Mouse (Mus musculus): ENCODE measurements around the gene Gm20605. TPM values are rescaled to one million over a fixed set of nuclear protein-coding genes. Genes with fewer than 3 reads are reported as not detected.

Gene Gm20605
- polyA plus RNA-seq, 1 experiment, result 5.4 TPM

- Histone ChIP-seq H3K4me1 (ENCODE audit: control insufficient read depth, insufficient read depth, low read length) (peaks cover 5% of the 10 kb centered on the region), H3K9me3 (replicated peaks; ENCODE audit: control insufficient read depth, insufficient read depth, low read length, poor library complexity, severe bottlenecking) (no peaks in the 10 kb centered on the region), H3K27me3 (ENCODE audit: control insufficient read depth, insufficient read depth, low read length, poor library complexity, severe bottlenecking) (no peaks in the 10 kb centered on the region), H3K4me3 (ENCODE audit: low read depth, low read length) (peak within 1 kb of the TSS; percentile 98), H3K36me3 (ENCODE audit: control insufficient read depth, insufficient read depth, low read length, poor library complexity, severe bottlenecking) (peaks cover 7% of the 10 kb centered on the region), H3K27ac (ENCODE audit: insufficient read depth, low read length) (peak within 1 kb of the TSS; percentile 83), H3K9ac (ENCODE audit: low read depth, poor library complexity, severe bottlenecking) (peak within 1 kb of the TSS; percentile 90)
- TF ChIP-seq EP300 (IDR thresholded peaks at IDR 0.05; ENCODE audit: insufficient read depth, low read depth, low read length) (no peak), POLR2A (IDR thresholded peaks at IDR 0.05; ENCODE audit: insufficient read depth, low read length) (peak; percentile 91)
Observed at GRCm38 (mm10) chr5:137600619-137601364, 28.2 kb upstream of the Gm20605 start, which contains the start of gene Mospd3. Mospd3 (minus strand) TSS chr5:137601058.

GRCm38 (mm10) chr5:137601365-137601729, 27.6 kb upstream of the Gm20605 start:
- Histone ChIP-seq H3K4me3 (ENCODE audit: low read depth, low read length) (peak overlapping the region; percentile 83), H3K9me3 (replicated peaks; ENCODE audit: control insufficient read depth, insufficient read depth, low read length, poor library complexity, severe bottlenecking) (no peaks in the 10 kb centered on the region), H3K36me3 (ENCODE audit: control insufficient read depth, insufficient read depth, low read length, poor library complexity, severe bottlenecking) (peaks cover 11% of the 10 kb centered on the region), H3K27ac (ENCODE audit: insufficient read depth, low read length) (peak overlapping the region; percentile 77), H3K4me1 (ENCODE audit: control insufficient read depth, insufficient read depth, low read length) (peaks cover 5% of the 10 kb centered on the region), H3K27me3 (ENCODE audit: control insufficient read depth, insufficient read depth, low read length, poor library complexity, severe bottlenecking) (no peaks in the 10 kb centered on the region), H3K9ac (ENCODE audit: low read depth, poor library complexity, severe bottlenecking) (peak overlapping the region; percentile 90)
- TF ChIP-seq EP300 (IDR thresholded peaks at IDR 0.05; ENCODE audit: insufficient read depth, low read depth, low read length) (no peak), POLR2A (IDR thresholded peaks at IDR 0.05; ENCODE audit: insufficient read depth, low read length) (no peak), CTCF (IDR thresholded peaks at IDR 0.05; ENCODE audit: low read depth, low read length) (no peak)

GRCm38 (mm10) chr5:137607860-137608653, 20.9 kb upstream of the Gm20605 start:
- no peaks in the 10 kb centered on the region for H3K27me3 ChIP-seq (ENCODE audit: control insufficient read depth, insufficient read depth, low read length, poor library complexity, severe bottlenecking)
- H3K9me3 ChIP-seq (replicated peaks; ENCODE audit: control insufficient read depth, insufficient read depth, low read length, poor library complexity, severe bottlenecking), result no peaks in the 10 kb centered on the region
- H3K9ac ChIP-seq (ENCODE audit: low read depth, poor library complexity, severe bottlenecking), result peak overlapping the region; percentile 62
- peak overlapping the region; percentile 44 for H3K27ac ChIP-seq (ENCODE audit: insufficient read depth, low read length)
- peaks cover 10% of the 10 kb centered on the region for H3K4me1 ChIP-seq (ENCODE audit: control insufficient read depth, insufficient read depth, low read length)
- H3K36me3 ChIP-seq (ENCODE audit: control insufficient read depth, insufficient read depth, low read length, poor library complexity, severe bottlenecking), result peaks cover 10% of the 10 kb centered on the region
- H3K4me3 ChIP-seq (ENCODE audit: low read depth, low read length), result peak overlapping the region; percentile 48
- TF ChIP-seq CTCF (IDR thresholded peaks at IDR 0.05; ENCODE audit: low read depth, low read length) (no peak), EP300 (IDR thresholded peaks at IDR 0.05; ENCODE audit: insufficient read depth, low read depth, low read length) (0 out of 2 replicates have a peak, but pooled peaks have one; percentile 10), POLR2A (IDR thresholded peaks at IDR 0.05; ENCODE audit: insufficient read depth, low read length) (no peak)

- H3K4me1 ChIP-seq (ENCODE audit: control insufficient read depth, insufficient read depth, low read length), result peaks cover 10% of the 10 kb centered on the region
Observed at GRCm38 (mm10) chr5:137608654-137609190, 20.3 kb upstream of the Gm20605 start.

GRCm38 (mm10) chr5:137609292-137609691, 19.7 kb upstream of the Gm20605 start:
- peak overlapping the region; percentile 62 for H3K27ac ChIP-seq (ENCODE audit: insufficient read depth, low read length)
- H3K27me3 ChIP-seq (ENCODE audit: control insufficient read depth, insufficient read depth, low read length, poor library complexity, severe bottlenecking), result no peaks in the 10 kb centered on the region
- no peaks in the 10 kb centered on the region for H3K9me3 ChIP-seq (replicated peaks; ENCODE audit: control insufficient read depth, insufficient read depth, low read length, poor library complexity, severe bottlenecking)
- peak overlapping the region; percentile 48 for H3K4me3 ChIP-seq (ENCODE audit: low read depth, low read length)
- TF ChIP-seq EP300 (IDR thresholded peaks at IDR 0.05; ENCODE audit: insufficient read depth, low read depth, low read length) (no peak), CTCF (IDR thresholded peaks at IDR 0.05; ENCODE audit: low read depth, low read length) (no peak), POLR2A (IDR thresholded peaks at IDR 0.05; ENCODE audit: insufficient read depth, low read length) (no peak)
- H3K9ac ChIP-seq (ENCODE audit: low read depth, poor library complexity, severe bottlenecking), result peak overlapping the region; percentile 62
- H3K36me3 ChIP-seq (ENCODE audit: control insufficient read depth, insufficient read depth, low read length, poor library complexity, severe bottlenecking), result peaks cover 8% of the 10 kb centered on the region
- H3K4me1 ChIP-seq (ENCODE audit: control insufficient read depth, insufficient read depth, low read length), result peaks cover 10% of the 10 kb centered on the region

More at GRCm38 (mm10) chr5:137608654-137609190, 20.3 kb upstream of the Gm20605 start:
- peaks cover 8% of the 10 kb centered on the region for H3K36me3 ChIP-seq (ENCODE audit: control insufficient read depth, insufficient read depth, low read length, poor library complexity, severe bottlenecking)
- peak overlapping the region; percentile 62 for H3K9ac ChIP-seq (ENCODE audit: low read depth, poor library complexity, severe bottlenecking)
- peak overlapping the region; percentile 48 for H3K4me3 ChIP-seq (ENCODE audit: low read depth, low read length)
- no peaks in the 10 kb centered on the region for H3K9me3 ChIP-seq (replicated peaks; ENCODE audit: control insufficient read depth, insufficient read depth, low read length, poor library complexity, severe bottlenecking)
- peak overlapping the region; percentile 62 for H3K27ac ChIP-seq (ENCODE audit: insufficient read depth, low read length)
- no peaks in the 10 kb centered on the region for H3K27me3 ChIP-seq (ENCODE audit: control insufficient read depth, insufficient read depth, low read length, poor library complexity, severe bottlenecking)
- TF ChIP-seq POLR2A (IDR thresholded peaks at IDR 0.05; ENCODE audit: insufficient read depth, low read length) (no peak), CTCF (IDR thresholded peaks at IDR 0.05; ENCODE audit: low read depth, low read length) (no peak)

All from ES-Bruce4 (cell line).